Mouse (Mus musculus) MEL (cell line): Measurements from ENCODE around the gene Hoxd4.

Source experiments
- CTCF ChIP-seq, 3 experiments: IDR thresholded peaks in 2 of 3; conservative IDR thresholded peaks in 1 of 3; 2 replicates each; pipeline ENCODE4 v1.5.1; 2011 to 2012; ENCODE audit warnings: low read length in 3 of 3, low read depth in 2 of 3, mild to moderate bottlenecking in 2 of 3, improper control_type of control experiment in 1 of 3, inconsistent platforms in 1 of 3, mixed read lengths in 1 of 3, moderate library complexity in 1 of 3; ENCODE audit not compliant: control insufficient read depth in 1 of 3, insufficient read depth in 1 of 3, poor library complexity in 1 of 3, severe bottlenecking in 1 of 3
- ELF1 ChIP-seq: IDR thresholded peaks from 2 replicates; pipeline ENCODE4 v1.6.1; 2014; ENCODE audit warnings: low read depth, mild to moderate bottlenecking, inconsistent platforms, low read length, improper control_type of control experiment, moderate library complexity
- ETS1 ChIP-seq: IDR thresholded peaks from 2 replicates; pipeline ENCODE4 v1.6.1; 2012; ENCODE audit warnings: low read depth, mild to moderate bottlenecking, inconsistent platforms, low read length, improper control_type of control experiment, moderate library complexity
- GABPA ChIP-seq: IDR thresholded peaks from 2 replicates; pipeline ENCODE4 v1.6.1; 2012; ENCODE audit warnings: low read depth, mild to moderate bottlenecking, inconsistent platforms, low read length, improper control_type of control experiment, moderate library complexity
- JUND ChIP-seq: IDR thresholded peaks from 2 replicates; pipeline ENCODE4 v1.6.1; 2011; ENCODE audit warnings: low read depth, mild to moderate bottlenecking, improper control_type of control experiment, low read length
- KAT2A ChIP-seq: conservative IDR thresholded peaks from 2 replicates; pipeline ENCODE4 v1.6.1; 2012; ENCODE audit warnings: low read depth, low read length, improper control_type of control experiment, inconsistent platforms
- MAFK ChIP-seq: IDR thresholded peaks from 2 replicates; pipeline ENCODE4 v1.6.1; 2011; ENCODE audit warnings: low read depth, mild to moderate bottlenecking, low read length, improper control_type of control experiment, borderline replicate concordance
- MYC ChIP-seq: IDR thresholded peaks from 2 replicates; pipeline ENCODE4 v1.6.1; 2011; ENCODE audit warnings: low read depth, mild to moderate bottlenecking, low read length, improper control_type of control experiment, moderate library complexity
- POLR2A ChIP-seq, 2 experiments: IDR thresholded peaks; 2 replicates each; pipeline ENCODE4 v1.6.1; 2011 to 2012; ENCODE audit warnings: low read length in 2 of 2, mild to moderate bottlenecking in 2 of 2, control low read depth in 1 of 2, improper control_type of control experiment in 1 of 2, low read depth in 1 of 2, moderate library complexity in 1 of 2; ENCODE audit not compliant: control insufficient read depth in 1 of 2, insufficient read depth in 1 of 2, poor library complexity in 1 of 2
- POLR2AphosphoS2 ChIP-seq: IDR thresholded peaks from 2 replicates; pipeline ENCODE4 v1.6.1; 2011; ENCODE audit warnings: low read length, improper control_type of control experiment
- TAL1 ChIP-seq: IDR thresholded peaks from 2 replicates; pipeline ENCODE4 v1.6.1; 2012; ENCODE audit warnings: mild to moderate bottlenecking, inconsistent platforms, low read length, moderate library complexity, mixed read lengths
- USF1 ChIP-seq: IDR thresholded peaks from 2 replicates; pipeline ENCODE4 v1.6.1; 2014; ENCODE audit warnings: low read depth, mild to moderate bottlenecking, inconsistent platforms, low read length, improper control_type of control experiment, moderate library complexity
- ZNF384 ChIP-seq: IDR thresholded peaks from 2 replicates; pipeline ENCODE4 v1.6.1; 2012; ENCODE audit warnings: low read depth, mild to moderate bottlenecking, inconsistent platforms, low read length, improper control_type of control experiment

DNA sequence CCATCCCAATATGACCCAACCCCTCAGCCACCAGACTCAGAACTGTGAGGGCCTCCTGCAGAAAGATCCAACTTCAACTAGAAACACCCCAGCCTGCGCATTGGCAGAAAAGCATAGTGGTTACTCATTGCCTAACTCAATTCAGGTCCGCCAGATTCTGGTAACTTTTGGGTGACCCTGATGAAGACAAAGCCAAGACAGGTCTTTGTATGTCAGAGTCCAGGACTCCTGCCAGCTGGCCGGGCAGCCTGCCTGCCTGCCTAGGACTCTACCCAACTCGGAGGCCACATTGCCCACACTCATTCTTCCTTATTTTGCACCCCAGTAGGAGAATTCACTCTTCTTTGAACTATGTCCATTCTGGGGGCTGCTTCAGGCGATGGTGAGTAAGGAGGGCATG, 14.8 kb downstream of the Hoxd4 start, which contains the start of gene Gm28230:
- TF ChIP-seq CTCF (IDR thresholded peaks at IDR 0.05 in 2 of 3, conservative IDR thresholded peaks at IDR 0.05 in 1 of 3; ENCODE audit: control insufficient read depth in 1 of 3, insufficient read depth in 1 of 3, low read depth in 2 of 3, low read length in 3 of 3, poor library complexity in 1 of 3, severe bottlenecking in 1 of 3) (no peak), TAL1 (no peak), ETS1 (no peak), POLR2AphosphoS2 (no peak), USF1 (no peak), GABPA (no peak), MYC (no peak), ZNF384 (no peak), KAT2A (no peak), ELF1 (no peak), MAFK (no peak), JUND (no peak), POLR2A (IDR thresholded peaks at IDR 0.05; ENCODE audit: control insufficient read depth in 1 of 2, insufficient read depth in 1 of 2, low read depth in 1 of 2, low read length in 2 of 2, poor library complexity in 1 of 2) (no peak)
